Mouse (Mus musculus) cerebellum, adult 2 months (tissue): Measurements from ENCODE around the gene Ppia. TPM values are rescaled to one million over a fixed set of nuclear protein-coding genes. Genes with fewer than 3 reads are reported as not detected.
"Not testable (repeated sequence)": the region's sequence is repeated elsewhere in the genome, so short reads cannot be mapped to it uniquely, and the experiment has no call there.

Experiments used
- DNase-seq, 2 experiments: peaks; one replicate each; pipeline ENCODE4 v3.0.0; 2021
- H3K27ac ChIP-seq: fragments of 200-500 bp; 2 replicates; pipeline ENCODE4 v1.5.1; 2012; ENCODE audit warnings: low read length, control low read depth, inconsistent platforms; ENCODE audit not compliant: insufficient read depth
- H3K27me3 ChIP-seq: fragments of 200-500 bp; 2 replicates; pipeline ENCODE4 v1.6.1; 2012; ENCODE audit warnings: inconsistent platforms, mild to moderate bottlenecking, low read length, moderate library complexity; ENCODE audit not compliant: control insufficient read depth, insufficient read depth
- H3K4me1 ChIP-seq: fragments of 200-500 bp; 2 replicates; pipeline ENCODE4 v1.6.1; 2011; ENCODE audit warnings: low read length; ENCODE audit not compliant: control insufficient read depth, insufficient read depth
- H3K4me3 ChIP-seq: fragments of 200-500 bp; replicated peaks from 2 replicates; pipeline ENCODE3; 2011; ENCODE audit warnings: mild to moderate bottlenecking, low read depth, low read length, control low read depth; ENCODE audit not compliant: insufficient read depth
- CTCF ChIP-seq: fragments of 200-500 bp; IDR thresholded peaks from 2 replicates; pipeline ENCODE4 v1.5.1; 2011; ENCODE audit warnings: low read depth, mild to moderate bottlenecking, control low read depth, low read length, moderate library complexity, borderline replicate concordance; ENCODE audit not compliant: insufficient read depth
- POLR2A ChIP-seq: fragments of 200-500 bp; IDR thresholded peaks from 2 replicates; pipeline ENCODE4 v1.6.1; 2011; ENCODE audit warnings: low read length, control low read depth, borderline replicate concordance; ENCODE audit not compliant: insufficient read depth
- WGBS: fragments of 180-500 bp; shearing (Covaris S2); methylation state at CpG from one replicate; pipeline ENCODE4 v1.1.7; 2018; 5-methylcytosine and 5-hydroxymethylcytosine counted together
- polyA plus RNA-seq: library from polyadenylated mRNA; depleted of rRNA; stranded (reverse); fragments of >200 nt; gene quantifications from 2 replicates; pipeline ENCODE4 v1.2.3, GENCODE M21; 2012

Gene Ppia
- polyA plus RNA-seq, 1 experiment, result 2,321 TPM

DNA sequence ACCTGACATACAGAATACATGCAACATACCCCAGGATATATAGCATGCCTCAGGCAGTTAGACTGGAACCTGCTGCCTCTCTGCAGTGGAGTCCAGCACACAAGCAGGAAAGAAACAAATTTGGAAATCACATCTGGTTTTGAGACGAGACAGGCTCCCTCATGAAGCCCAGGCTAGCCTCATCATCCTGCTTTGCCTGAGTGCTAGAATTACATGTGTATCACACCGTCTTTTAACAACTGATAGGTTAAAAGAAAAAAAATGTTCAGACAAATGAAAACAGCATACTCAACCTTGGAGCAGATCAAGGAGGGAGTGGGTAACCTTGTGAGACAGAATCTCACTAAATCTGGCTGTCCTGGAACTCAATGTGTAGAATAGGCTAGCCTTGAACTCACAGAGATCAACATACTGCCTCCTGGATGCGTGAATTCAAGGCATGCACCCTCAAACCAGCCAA is 8.1 kb upstream of the Ppia start:
- no peak for DNase-seq
- peak overlapping the region; percentile 90 for H3K27ac ChIP-seq
- H3K4me3 ChIP-seq, result no peak overlapping the region
- 92% methylated on average over 3 of the region's 3 CpGs for WGBS
- H3K4me1 ChIP-seq, result peaks cover 35% of the 10 kb centered on the region
- TF ChIP-seq POLR2A (no peak), CTCF (no peak)
- no peaks in the 10 kb centered on the region for H3K27me3 ChIP-seq

DNA sequence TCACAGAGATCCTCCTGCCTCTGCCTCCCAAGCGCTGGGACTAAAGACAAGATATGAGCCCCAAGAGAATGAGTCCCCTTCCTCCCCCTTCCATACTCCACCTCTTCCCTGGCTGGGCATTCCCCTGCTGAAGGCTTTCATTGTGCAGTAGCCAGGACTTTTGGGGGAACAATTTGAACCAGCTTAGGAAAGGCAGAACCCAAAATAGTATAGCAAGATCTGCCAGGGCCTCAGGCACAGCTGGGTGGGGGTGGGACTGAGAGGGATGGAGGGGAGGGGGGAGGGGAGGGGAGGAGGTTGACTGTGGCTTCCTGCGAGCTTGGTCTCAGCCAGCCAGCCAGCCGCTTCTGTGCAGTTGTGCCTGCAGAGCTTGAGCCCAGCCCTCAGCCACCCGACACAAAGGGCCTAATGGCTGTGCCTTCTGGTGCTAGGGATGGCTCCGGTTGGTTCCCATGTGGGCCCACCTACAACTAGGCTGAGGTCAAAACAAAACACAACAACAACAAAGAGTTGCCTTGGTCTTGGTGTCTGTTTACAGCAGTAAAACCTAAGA is 5.1 kb upstream of the Ppia start:
- WGBS, result 67% methylated on average over 5 of the region's 5 CpGs
- Histone ChIP-seq H3K27me3 (no peaks in the 10 kb centered on the region), H3K4me3 (no peak overlapping the region), H3K4me1 (peaks cover 21% of the 10 kb centered on the region), H3K27ac (no peak overlapping the region)
- TF ChIP-seq POLR2A, result no peak
- no peak for TF ChIP-seq CTCF
- no peak for DNase-seq

DNA sequence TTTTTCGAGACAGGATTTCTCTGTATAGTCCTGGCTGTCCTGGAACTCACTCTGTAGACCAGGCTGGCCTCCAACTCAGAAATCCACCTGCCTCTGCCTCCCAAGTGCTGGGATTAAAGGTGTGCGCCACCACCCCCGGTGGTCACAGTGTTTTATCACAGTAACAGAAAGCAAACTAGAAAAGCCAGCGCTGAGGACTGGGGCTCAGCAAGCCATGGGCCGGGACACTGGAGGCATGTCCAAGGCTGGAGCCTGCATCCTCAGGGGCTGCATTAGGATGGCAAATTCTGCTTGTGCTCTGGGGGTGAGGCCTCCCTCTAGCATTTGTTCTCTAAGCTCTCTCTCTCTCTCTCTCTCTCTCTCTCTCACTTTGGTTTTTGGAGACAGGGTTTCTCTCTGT is 4.5 kb upstream of the Ppia start:
- H3K27ac ChIP-seq, H3K4me3 ChIP-seq, DNase-seq, H3K27me3 ChIP-seq: not testable (repeated sequence)
- peaks cover 14% of the 10 kb centered on the region for H3K4me1 ChIP-seq
- 90% methylated on average over 5 of the region's 5 CpGs for WGBS

DNA sequence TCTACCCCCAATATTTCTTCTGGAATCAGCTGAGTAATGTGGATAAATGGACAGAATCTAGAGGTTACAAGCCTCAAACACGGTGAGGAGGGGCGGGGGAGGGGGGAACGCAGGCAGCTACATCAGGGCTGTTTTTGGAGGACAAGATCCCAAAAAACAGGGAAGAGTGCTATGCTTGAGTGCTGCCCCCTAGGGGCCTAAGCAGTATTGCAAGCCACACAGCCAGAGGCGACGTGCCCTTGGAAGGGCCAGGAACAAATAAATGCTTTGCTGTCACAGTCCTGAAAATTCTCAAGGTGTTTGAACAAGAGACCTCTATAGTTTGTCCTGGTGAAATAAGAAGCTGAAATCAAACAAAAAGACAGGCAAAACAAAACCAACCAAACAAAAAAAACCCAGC is 3.6 kb upstream of the Ppia start:
- H3K4me1 ChIP-seq, result peaks cover 5% of the 10 kb centered on the region
- WGBS, result 2% methylated on average over 5 of the region's 5 CpGs
- DNase-seq, result peak; percentile 77 to 87
- no peak overlapping the region for H3K4me3 ChIP-seq
- H3K27me3 ChIP-seq, result no peaks in the 10 kb centered on the region
- peak; percentile 85 for TF ChIP-seq CTCF
- TF ChIP-seq POLR2A, result no peak
- H3K27ac ChIP-seq, result no peak overlapping the region

DNA sequence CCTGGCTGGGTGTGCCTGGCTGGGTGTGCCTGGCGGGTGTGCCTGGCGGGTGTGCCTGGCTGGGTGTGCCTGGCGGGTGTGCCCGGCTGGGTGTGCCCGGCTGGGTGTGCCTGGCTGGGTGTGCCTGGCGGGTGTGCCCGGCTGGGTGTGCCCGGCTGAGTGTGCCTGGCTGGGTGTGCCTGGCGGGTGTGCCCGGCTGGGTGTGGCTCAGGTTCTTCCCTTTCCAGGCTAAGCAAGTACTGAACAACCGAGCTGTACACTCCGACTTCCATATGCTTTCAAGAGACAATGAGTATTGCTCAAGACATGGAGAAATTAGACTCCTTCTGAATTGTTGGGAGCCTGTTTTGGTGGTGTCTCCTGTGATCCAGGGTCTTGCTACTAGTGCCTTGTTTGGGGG is 2.0 kb upstream of the Ppia start:
- TF ChIP-seq CTCF (no peak), POLR2A (no peak)
- no peak for DNase-seq
- H3K4me3 ChIP-seq, result no peak overlapping the region
- no peaks in the 10 kb centered on the region for H3K27me3 ChIP-seq
- peaks cover 5% of the 10 kb centered on the region; the same call in 1 of the 2 replicates for H3K4me1 ChIP-seq
- H3K27ac ChIP-seq, result no peak overlapping the region
- 90% methylated on average over 12 of the region's 12 CpGs for WGBS

DNA sequence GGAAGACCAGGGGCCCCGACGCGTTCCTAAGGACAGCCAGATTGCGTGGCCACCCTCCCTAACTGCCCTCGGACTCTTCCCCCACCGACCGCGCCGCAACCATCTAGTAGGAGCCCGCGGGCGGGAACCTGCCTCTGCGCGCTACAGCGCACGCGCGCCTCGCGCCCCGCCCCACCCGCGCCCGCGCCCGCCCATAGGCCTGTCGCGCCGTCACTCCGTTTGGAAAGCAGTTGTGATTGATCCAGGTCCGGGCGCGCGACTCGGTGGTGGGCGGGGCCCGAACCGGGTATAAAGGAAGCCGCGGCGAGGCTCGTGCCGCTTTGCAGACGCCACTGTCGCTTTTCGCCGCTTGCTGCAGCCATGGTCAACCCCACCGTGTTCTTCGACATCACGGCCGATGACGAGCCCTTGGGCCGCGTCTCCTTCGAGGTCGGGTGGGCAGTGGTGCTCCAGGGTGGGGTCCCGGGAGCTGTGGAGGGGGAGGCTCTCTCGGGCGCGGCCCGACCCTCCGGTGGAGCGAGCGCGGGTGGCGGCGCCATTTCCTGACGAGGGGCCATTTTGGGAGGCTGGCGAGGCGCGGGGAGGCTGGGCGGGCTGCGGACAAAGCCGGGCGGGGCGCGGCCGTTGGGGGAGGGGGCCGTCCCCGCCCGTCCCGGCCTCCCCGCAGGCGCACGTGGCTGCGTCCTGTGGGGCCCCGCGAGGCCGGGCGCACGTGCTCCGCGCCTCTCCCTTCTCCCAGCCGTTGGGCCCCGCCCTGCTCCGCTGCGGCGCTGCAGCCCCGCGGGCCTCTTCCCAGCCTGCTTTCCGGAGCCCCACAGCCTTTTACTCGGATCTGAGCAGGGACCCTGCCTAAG is 535 bp downstream of the Ppia start:
- WGBS, result under 1% methylated on average over 93 of the region's 102 CpGs
- peaks cover 5% of the 10 kb centered on the region; the same call in 1 of the 2 replicates for H3K4me1 ChIP-seq
- H3K4me3 ChIP-seq, result peak overlapping the region; percentile 95
- H3K27ac ChIP-seq, result peak overlapping the region; percentile 100
- no peaks in the 10 kb centered on the region for H3K27me3 ChIP-seq
- TF ChIP-seq POLR2A (peak; percentile 92), CTCF (no peak)
- peak; percentile 98 to 100 for DNase-seq

DNA sequence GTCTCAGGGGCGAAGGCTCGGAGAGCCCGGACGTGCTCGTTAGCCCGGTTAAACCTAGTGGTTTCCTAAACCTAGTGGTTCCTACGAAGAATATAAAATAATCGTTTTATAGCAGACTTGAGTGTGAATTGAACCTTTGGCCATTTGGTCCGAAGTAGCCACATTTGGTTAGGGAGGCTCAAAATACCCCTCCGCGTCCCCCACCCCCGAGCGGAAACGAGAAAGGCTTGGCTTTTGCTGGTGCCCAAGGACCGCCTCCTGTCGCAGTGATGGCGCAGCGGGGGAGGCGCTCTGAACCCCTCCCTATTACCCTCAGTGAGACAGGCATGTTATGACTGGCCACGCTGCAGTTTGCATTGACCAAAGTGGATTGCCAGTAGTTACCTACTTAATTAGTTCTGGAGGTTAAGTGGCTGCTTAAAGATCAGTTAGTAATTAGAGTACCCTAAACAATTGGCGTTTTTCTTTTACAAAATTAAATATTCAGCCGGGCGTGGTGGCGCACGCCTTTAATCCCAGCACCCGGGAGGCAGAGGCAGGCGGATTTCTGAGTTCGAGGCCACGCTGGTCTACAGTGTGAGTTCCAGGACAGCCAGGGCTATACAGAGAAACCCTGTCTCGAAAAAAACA is 1.3 kb downstream of the Ppia start:
- peaks cover 5% of the 10 kb centered on the region; the same call in 1 of the 2 replicates for H3K4me1 ChIP-seq
- H3K27me3 ChIP-seq, result no peaks in the 10 kb centered on the region
- H3K4me3 ChIP-seq, result peak overlapping the region; percentile 83
- DNase-seq, result peak; percentile 83 to 86
- H3K27ac ChIP-seq, result peak overlapping the region; percentile 79
- WGBS, result under 1% methylated on average over 30 of the region's 30 CpGs
- TF ChIP-seq POLR2A, result no peak
- TF ChIP-seq CTCF, result no peak

DNA sequence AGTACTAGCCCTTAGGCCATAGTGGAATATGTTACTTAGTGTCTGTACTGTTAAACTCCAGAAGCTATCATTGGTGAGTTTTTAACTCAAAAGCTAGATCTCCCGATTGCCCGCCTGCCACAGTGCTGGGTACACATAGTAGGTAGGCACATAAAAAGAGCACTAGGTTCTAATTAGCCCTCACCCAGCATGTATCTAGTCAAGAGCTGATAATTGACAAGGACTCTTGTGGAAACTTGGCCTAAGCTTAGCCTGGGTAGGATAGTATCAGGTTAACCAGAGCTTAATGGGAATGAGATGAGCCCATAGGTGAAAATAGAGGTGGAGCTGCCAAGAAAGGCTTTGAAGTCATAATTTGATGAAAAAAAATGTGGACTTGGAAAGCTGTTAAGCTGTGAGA is 1.8 kb downstream of the Ppia start:
- peak in 1 of 2 experiments; percentile 6 for DNase-seq
- 23% methylated on average over 2 of the region's 2 CpGs for WGBS
- Histone ChIP-seq H3K4me1 (peaks cover 5% of the 10 kb centered on the region; the same call in 1 of the 2 replicates), H3K4me3 (peak overlapping the region; percentile 47), H3K27me3 (no peaks in the 10 kb centered on the region), H3K27ac (no peak overlapping the region)
- TF ChIP-seq POLR2A (no peak), CTCF (no peak)
